ENCODE assay signal across 13 mouse cellular contexts in the genomic region with DNA sequence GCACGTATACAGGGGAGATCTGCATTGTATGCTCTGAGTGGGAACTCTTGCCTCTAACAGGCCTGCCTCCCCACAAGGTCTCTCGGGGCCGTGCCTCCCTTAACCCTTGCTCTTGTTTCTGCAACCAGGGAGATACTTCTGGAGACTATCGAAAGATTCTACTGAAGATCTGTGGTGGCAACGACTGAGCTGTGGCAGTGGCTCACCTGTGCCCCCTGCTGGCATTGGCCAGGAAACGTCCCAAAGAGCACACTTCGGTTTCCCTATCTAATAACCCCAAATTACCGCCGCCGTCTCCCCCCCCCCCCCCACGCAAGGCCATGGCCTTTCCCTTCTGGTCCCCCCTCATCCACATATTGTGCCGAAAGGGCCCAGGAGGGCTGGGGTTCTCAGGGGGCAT. TPM values are rescaled to one million over a fixed set of nuclear protein-coding genes. Genes with fewer than 3 reads are reported as not detected.
"Had no signal": no experiment of that assay in that cellular context is flagged by ENCODE, and none has a peak within 500 bp of the region (broad histone marks: within the 10 kb centered on the region; RNA-seq: fewer than 3 reads in every experiment).

No protein-coding gene starts in this region.

RNA-seq across cellular contexts. Expression of a gene that starts 41.5 kb away (rescaled TPM):
- polyA plus RNA-seq: testis, adult 2 months had no signal

RNA-seq across cellular contexts. Expression of a gene that starts 47.3 kb away (rescaled TPM):
- total RNA-seq: neutrophil, adult 5-6 weeks had no signal

RNA-seq across cellular contexts. Expression of a gene that starts 55.7 kb away (rescaled TPM):
- total RNA-seq: neutrophil, adult 5-6 weeks had no signal
- polyA plus RNA-seq: neural tube, embryonic 14.5 days; neural tube, embryonic 15.5 days; small intestine, adult 2 months; spleen, adult 2 months; stomach, embryonic 14.5 days; stomach, embryonic 15.5 days; stomach, embryonic 16.5 days; stomach, postnatal 0 days; testis, adult 2 months; thymus, adult 2 months; thymus, postnatal 0 days; urinary bladder, adult 2 months had no signal

RNA-seq across cellular contexts. Expression of a gene that starts 56.4 kb away (rescaled TPM):
- total RNA-seq: neutrophil, adult 5-6 weeks had no signal
- polyA plus RNA-seq: neural tube, embryonic 14.5 days; neural tube, embryonic 15.5 days; small intestine, adult 2 months; spleen, adult 2 months; stomach, embryonic 14.5 days; stomach, embryonic 15.5 days; stomach, postnatal 0 days; testis, adult 2 months; thymus, adult 2 months; thymus, postnatal 0 days; urinary bladder, adult 2 months had no signal
